Mouse (Mus musculus) adipose tissue, adult 10 weeks (tissue): ENCODE data around the gene Mocs3. TPM values are rescaled to one million over a fixed set of nuclear protein-coding genes. Genes with fewer than 3 reads are reported as not detected.

Source experiments
- polyA plus RNA-seq: library from polyadenylated mRNA; stranded (reverse); fragments of 350-450 nt; fragmentation: Illumina TruSeq; extraction: RNeasy Lipid Tissue Mini Kit (QIAGEN cat#74804); gene quantifications from one replicate; pipeline ENCODE4 v1.2.3, GENCODE M21; 2014; ENCODE audit warnings: low read depth, low replicate concordance

The Mocs3 gene
- 5.1 TPM for polyA plus RNA-seq

DNA sequence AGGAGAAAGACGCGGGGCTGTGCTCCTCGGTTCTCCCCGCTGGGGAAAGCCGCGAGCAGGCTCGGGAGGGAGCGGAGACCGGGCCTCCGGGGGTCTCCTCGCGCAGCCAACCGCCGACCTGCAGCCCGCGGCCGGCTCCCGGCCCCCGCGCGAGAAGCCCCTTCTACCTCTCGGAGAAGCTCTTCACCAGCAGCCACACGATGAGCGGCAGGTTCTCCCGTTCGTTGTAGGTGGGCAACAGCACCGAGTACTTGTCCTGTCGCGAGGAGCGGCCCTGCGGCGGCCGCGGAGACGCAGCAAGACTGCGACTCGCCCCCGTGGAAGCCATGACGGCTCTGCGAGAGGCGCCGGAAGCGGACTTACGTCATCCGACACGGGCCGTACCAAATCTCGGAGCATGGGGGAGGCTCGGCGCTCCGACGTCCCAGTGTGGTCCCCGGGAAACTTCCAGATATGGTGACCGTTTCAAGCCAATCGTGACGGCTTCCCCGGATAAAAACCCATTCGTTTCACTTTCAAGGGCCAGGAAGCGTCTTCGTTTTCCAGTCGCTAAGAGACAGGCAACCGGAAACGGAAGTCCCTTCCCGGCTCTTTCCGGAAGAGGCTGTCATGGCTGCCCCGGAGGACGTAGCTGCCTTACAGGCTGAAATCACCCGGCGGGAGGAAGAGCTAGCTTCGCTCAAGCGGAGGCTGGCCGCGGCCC is at the start of gene Mocs3, which contains the start of the genes Gm20716 and Dpm1:
TSS of gene Mocs3 (plus strand) at position 597 of the 703 bp plus-strand sequence.
TSS of gene Gm20716 (minus strand) at position 339 of the 703 bp plus-strand sequence.
TSS of gene Dpm1 (minus strand) at position 566 of the 703 bp plus-strand sequence.

DNA sequence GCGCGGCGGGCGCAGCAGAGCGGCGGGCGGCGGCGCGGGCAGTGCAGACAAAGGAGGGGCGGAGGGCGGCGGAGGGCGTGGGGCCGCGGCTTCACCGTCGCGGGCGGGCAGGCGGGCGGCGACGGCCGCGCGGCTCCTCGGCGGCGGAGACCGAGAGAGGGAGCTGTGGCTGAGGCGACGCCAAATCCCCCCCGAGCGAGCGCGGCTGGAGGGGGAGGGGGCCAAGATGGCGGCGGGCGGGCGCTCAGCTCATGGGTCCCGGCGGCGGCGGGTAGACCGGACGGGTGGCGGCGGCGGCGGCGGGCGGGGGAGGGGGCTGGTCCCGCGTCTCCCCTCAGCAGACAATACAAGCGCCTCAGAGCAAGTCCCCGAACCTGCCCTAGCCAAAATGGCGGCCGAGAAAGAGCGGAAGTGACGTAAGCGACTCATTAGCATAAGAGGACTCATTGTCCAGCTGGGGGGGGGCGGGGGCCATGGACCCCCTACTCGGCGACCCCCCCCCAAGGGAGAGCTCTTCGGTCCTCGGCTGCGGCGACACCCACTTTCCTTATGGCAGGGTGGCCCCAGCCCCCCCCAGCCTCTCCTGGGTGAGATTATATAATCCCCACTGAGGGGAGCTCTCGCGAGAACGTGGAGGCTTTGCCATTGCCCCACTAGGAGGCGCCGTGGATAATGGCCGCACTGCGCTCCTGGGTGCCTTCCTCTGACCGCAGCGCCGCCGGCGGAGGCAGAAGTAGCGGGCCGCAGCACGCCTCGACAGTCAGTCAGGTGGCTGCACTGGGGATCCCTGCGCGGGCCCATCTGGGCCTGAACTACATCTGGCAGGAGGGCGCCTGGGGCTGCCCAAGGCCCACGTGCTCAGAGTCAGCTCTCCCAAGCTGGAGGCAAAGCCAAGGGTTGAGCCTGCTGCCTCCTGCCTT is 23.4 kb upstream of the Mocs3 start, which contains the start of gene Adnp:
TSS of gene Adnp (minus strand) at position 388 of the 920 bp plus-strand sequence.

DNA sequence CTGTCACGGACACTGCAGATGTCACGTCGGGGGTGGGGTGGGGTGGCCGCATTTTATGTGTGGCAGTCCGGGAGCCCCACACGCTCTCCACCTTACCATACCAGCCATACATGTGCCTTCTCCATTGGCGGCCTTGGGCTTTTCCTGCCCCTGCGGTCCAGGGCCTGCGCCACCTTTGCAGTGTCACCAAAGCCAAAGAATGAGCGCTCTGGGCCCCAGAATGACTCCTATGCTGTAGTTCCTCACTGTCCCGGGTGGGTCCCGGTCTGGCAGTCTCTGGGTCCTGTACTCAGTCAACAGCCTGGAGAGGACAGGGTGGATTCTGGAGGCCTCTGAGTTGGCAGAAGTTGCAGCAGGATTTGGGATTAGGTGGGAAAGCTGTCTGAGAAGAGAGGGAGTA is 51.2 kb downstream of the Mocs3 start, which contains the start of gene Kcng1:
TSS of gene Kcng1 (minus strand) at position 155 of the 400 bp plus-strand sequence.

Other genes with a start within 250 kb of the Mocs3 start
- gene Ripor3, start 220.0 kb upstream of the Mocs3 start, polyA plus RNA-seq, result 0.92 TPM
- 10.2 TPM for gene Pard6b, start 149.6 kb upstream of the Mocs3 start, polyA plus RNA-seq
- gene Adnp, start 23.5 kb upstream of the Mocs3 start, polyA plus RNA-seq, result 3.8 TPM
- gene Gm20716, start 258 bp upstream of the Mocs3 start, polyA plus RNA-seq, result 53.5 TPM
- gene Dpm1, start within 50 bp of the Mocs3 start, polyA plus RNA-seq, result 71.1 TPM
- gene Kcng1, start 51.1 kb downstream of the Mocs3 start, polyA plus RNA-seq, result 2.1 TPM